Mouse (Mus musculus) liver, adult 2 months (tissue): ENCODE measurements around the gene Fam102b. TPM values are rescaled to one million over a fixed set of nuclear protein-coding genes. Genes with fewer than 3 reads are reported as not detected.
A peak's percentile ranks its signal among the peaks of the same experiment; 100 is the strongest.

Experiments
- DNase-seq: peaks from one replicate; pipeline ENCODE4 v3.0.0-alpha.2; 2011; ENCODE audit warnings: low read depth, low spot score; ENCODE audit errors: extremely low read depth
- H3K27ac ChIP-seq: fragments of 200-500 bp; replicated peaks from 2 replicates; pipeline ENCODE4 v1.5.1; 2012; ENCODE audit warnings: low read depth, mild to moderate bottlenecking, control low read depth, inconsistent platforms, low read length; ENCODE audit not compliant: insufficient read depth
- H3K27me3 ChIP-seq: fragments of 200-500 bp; 2 replicates; pipeline ENCODE4 v1.6.1; 2012; ENCODE audit warnings: mild to moderate bottlenecking, moderate library complexity, low read length, inconsistent platforms; ENCODE audit not compliant: control insufficient read depth, insufficient read depth
- H3K36me3 ChIP-seq: fragments of 200-500 bp; 2 replicates; pipeline ENCODE4 v1.6.1; 2012; ENCODE audit warnings: low read length, inconsistent platforms; ENCODE audit not compliant: control insufficient read depth, insufficient read depth
- H3K4me1 ChIP-seq: fragments of 200-500 bp; 2 replicates; pipeline ENCODE4 v1.6.1; 2011; ENCODE audit warnings: low read length; ENCODE audit not compliant: control insufficient read depth, insufficient read depth
- H3K4me3 ChIP-seq: fragments of 200-500 bp; 2 replicates; pipeline ENCODE4 v1.5.1; 2011; ENCODE audit warnings: low read depth, mild to moderate bottlenecking, control low read depth, low read length, moderate library complexity; ENCODE audit not compliant: insufficient read depth
- H3K79me2 ChIP-seq: fragments of 200-500 bp; 2 replicates; pipeline ENCODE4 v1.6.1; 2012; ENCODE audit warnings: inconsistent platforms, mild to moderate bottlenecking, low read length, moderate library complexity; ENCODE audit not compliant: control insufficient read depth, insufficient read depth
- H3K9ac ChIP-seq: fragments of 200-500 bp; 2 replicates; pipeline ENCODE4 v1.6.1; 2012; ENCODE audit warnings: low read depth, mild to moderate bottlenecking, control low read depth, inconsistent platforms, low read length
- CTCF ChIP-seq: fragments of 200-500 bp; IDR thresholded peaks from 2 replicates; pipeline ENCODE4 v1.5.1; 2011; ENCODE audit warnings: low read depth, low read length, control low read depth
- POLR2A ChIP-seq: fragments of 200-500 bp; IDR thresholded peaks from 2 replicates; pipeline ENCODE4 v1.6.1; 2011; ENCODE audit warnings: low read length, control low read depth; ENCODE audit not compliant: insufficient read depth; ENCODE audit errors: extremely low read depth
- WGBS: fragments of 180-500 bp; shearing (Covaris S2); methylation state at CpG from one replicate; pipeline ENCODE4 v1.1.7; 2018; 5-methylcytosine and 5-hydroxymethylcytosine counted together
- polyA plus RNA-seq: library from polyadenylated mRNA; depleted of rRNA; stranded (reverse); fragments of >200 nt; gene quantifications from 2 replicates; pipeline ENCODE4 v1.2.3, GENCODE M21; 2012
- total RNA-seq: library from RNA; depleted of rRNA; stranded (reverse); fragments of >200 nt; gene quantifications from 2 replicates; pipeline ENCODE4 v1.2.3, GENCODE M21; 2014

Gene Fam102b
- total and polyA plus RNA-seq, 2 experiments, result 0.28 to 1.8 TPM

DNA sequence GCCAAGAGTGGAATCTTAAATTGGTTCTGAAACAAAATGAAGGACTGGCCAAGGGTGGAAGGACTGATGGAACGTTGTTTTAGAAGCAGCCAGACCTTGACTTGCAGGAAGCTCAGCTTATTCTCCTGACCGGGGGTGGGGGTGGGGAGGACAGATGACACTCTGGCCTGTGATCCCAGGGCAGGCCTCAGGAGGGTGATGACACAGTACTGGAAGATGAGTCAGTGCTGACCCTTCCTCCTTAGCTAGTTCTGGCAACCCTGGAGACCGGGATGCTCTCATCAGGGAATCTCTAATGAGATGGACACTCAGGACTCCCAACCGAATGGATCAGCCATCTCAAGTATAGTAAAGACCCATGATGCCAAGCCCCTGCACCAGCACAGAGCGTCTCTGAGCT lies 21.6 kb downstream of the Fam102b start:
- WGBS, result 74% methylated on average over 5 of the region's 5 CpGs
- DNase-seq, result no peak
- Histone ChIP-seq H3K27me3 (no peaks in the 10 kb centered on the region), H3K36me3 (no peaks in the 10 kb centered on the region), H3K9ac (no peak overlapping the region), H3K79me2 (no peaks in the 10 kb centered on the region), H3K4me1 (0 out of 2 replicates have a peak, but pooled peaks cover 3% of the 10 kb centered on the region), H3K4me3 (no peak overlapping the region), H3K27ac (no peak overlapping the region)
- no peak for TF ChIP-seq POLR2A
- no peak for TF ChIP-seq CTCF

DNA sequence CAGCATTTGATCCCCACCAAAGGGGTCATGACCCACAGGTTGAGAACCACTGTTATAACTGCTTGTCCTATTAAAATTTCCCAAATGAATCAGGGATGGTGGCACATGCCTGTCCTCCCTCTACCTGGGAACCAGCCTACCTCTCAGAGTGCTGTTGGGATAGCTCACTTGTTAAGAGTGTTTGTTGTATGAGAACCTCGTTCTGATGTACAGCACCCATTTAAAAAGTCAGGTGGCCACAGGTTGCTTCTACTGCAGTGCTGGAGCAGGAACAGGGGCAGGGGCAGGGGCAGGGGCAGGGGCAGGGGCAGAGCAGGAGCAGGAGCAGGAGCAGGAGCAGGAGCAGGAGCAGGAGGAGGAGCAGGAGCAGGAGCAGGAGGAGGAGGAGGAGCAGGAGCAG lies 28.2 kb downstream of the Fam102b start:
- H3K27ac ChIP-seq, result no peak overlapping the region
- 90% methylated on average over 1 of the region's 1 CpGs for WGBS
- DNase-seq, result no peak
- H3K36me3 ChIP-seq, result no peaks in the 10 kb centered on the region
- H3K9ac ChIP-seq, result no peak overlapping the region
- no peak overlapping the region for H3K4me3 ChIP-seq
- no peaks in the 10 kb centered on the region for H3K4me1 ChIP-seq
- H3K79me2 ChIP-seq, result no peaks in the 10 kb centered on the region
- no peaks in the 10 kb centered on the region for H3K27me3 ChIP-seq
- TF ChIP-seq POLR2A (no peak), CTCF (no peak)

DNA sequence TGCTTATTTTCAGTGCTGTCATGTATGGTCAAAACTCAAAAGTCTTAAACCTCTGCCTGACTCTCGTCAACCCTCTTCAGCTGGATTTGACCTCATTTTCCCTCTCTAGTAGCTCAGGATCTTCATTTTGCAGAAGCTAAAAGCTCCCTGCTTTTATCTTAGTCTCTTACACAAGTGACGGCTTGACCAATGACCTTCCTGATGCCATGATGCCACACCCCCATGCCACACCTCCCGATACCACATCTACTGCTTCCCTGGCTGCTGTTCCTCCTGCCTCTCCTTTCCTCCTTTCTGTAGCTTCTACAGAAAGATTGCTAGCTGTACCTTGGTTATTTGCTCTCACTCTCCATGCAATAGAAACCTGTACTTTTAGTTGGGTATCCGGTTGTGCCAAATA lies 29.6 kb downstream of the Fam102b start:
- Histone ChIP-seq H3K36me3 (no peaks in the 10 kb centered on the region), H3K4me3 (no peak overlapping the region), H3K79me2 (no peaks in the 10 kb centered on the region), H3K4me1 (no peaks in the 10 kb centered on the region), H3K27me3 (no peaks in the 10 kb centered on the region), H3K9ac (no peak overlapping the region), H3K27ac (no peak overlapping the region)
- 55% methylated on average over 4 of the region's 4 CpGs for WGBS
- TF ChIP-seq CTCF (no peak), POLR2A (no peak)
- DNase-seq, result peak; percentile 14

DNA sequence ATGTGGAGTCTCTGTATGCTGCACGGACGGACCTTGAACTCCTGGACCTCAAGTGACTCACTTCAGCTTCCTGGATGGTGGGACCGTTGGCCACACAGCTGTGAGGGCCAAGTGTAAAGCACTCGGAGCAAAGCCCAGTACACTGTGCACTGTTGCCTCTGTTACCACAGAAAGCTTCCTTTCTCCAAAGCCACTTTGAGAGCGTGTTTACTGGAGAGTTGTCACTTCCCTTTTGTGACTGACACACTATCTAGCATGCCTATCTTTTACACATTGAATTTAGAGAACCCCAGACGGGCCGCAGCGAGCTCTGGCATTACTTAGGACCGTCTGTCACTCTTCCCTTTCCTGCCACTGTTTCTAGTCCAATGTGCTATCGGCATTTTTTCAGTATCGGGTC lies 30.1 kb downstream of the Fam102b start:
- no peak overlapping the region for H3K4me3 ChIP-seq
- TF ChIP-seq POLR2A, result no peak
- no peak for TF ChIP-seq CTCF
- H3K27ac ChIP-seq, result no peak overlapping the region
- H3K79me2 ChIP-seq, result no peaks in the 10 kb centered on the region
- no peaks in the 10 kb centered on the region for H3K36me3 ChIP-seq
- no peaks in the 10 kb centered on the region for H3K4me1 ChIP-seq
- DNase-seq, result peak; percentile 21
- H3K27me3 ChIP-seq, result no peaks in the 10 kb centered on the region
- WGBS, result 58% methylated on average over 11 of the region's 11 CpGs
- no peak overlapping the region for H3K9ac ChIP-seq

DNA sequence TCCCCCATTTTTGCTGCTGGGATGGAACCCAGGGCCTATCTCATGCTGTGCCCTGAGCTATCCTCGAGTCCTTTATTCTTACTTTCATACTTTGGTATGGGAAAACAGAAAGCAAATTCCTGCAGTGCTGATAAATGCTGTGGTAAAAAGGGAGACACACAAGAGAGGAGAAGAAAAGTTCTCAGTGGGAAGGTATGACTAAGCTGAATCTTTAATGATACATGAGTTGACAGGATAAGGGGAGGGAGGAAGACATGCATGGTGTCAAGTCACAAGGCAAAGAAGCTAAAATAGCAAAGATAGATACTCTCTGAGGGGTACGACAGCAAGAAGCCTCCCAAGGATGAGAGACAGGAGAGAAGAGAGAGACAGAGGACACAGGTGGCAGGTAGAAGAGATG lies 32.0 kb downstream of the Fam102b start:
- no peaks in the 10 kb centered on the region for H3K4me1 ChIP-seq
- H3K36me3 ChIP-seq, result no peaks in the 10 kb centered on the region; the same call in 1 of the 2 replicates
- no peak overlapping the region for H3K27ac ChIP-seq
- H3K27me3 ChIP-seq, result no peaks in the 10 kb centered on the region
- no peak for TF ChIP-seq CTCF
- no peak for TF ChIP-seq POLR2A
- DNase-seq, result no peak
- WGBS, result 83% methylated on average over 2 of the region's 2 CpGs
- H3K9ac ChIP-seq, result no peak overlapping the region
- no peak overlapping the region for H3K4me3 ChIP-seq
- no peaks in the 10 kb centered on the region for H3K79me2 ChIP-seq

DNA sequence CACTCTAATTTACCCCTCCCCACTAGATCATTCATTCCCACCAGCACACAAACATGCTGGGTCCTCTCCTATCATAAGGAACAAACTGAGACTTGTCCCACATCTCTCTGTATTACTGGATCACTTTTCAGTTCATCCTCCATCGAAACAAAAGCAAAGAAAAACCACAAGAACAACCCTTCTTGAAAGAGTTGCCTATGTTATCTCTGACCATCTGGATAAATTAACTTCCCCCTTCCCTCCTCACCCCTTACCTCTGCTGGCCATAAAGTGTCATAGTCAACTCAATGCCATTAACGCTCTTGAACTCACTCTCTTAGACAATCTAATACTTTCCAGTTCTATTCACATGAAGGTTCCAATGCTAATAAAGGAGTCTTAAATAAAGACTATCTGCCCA lies 32.9 kb downstream of the Fam102b start:
- Histone ChIP-seq H3K36me3 (no peaks in the 10 kb centered on the region; the same call in 1 of the 2 replicates), H3K79me2 (no peaks in the 10 kb centered on the region), H3K27me3 (no peaks in the 10 kb centered on the region), H3K27ac (no peak overlapping the region), H3K9ac (no peak overlapping the region), H3K4me3 (no peak overlapping the region), H3K4me1 (no peaks in the 10 kb centered on the region)
- TF ChIP-seq POLR2A, result no peak
- no peak for TF ChIP-seq CTCF
- WGBS, result 97% methylated on average over 2 of the region's 2 CpGs
- no peak for DNase-seq
